Mouse (Mus musculus) erythroblast, embryonic 14.5 days (primary cell): ENCODE data around the gene Mt3. TPM values are rescaled to one million over a fixed set of nuclear protein-coding genes. Genes with fewer than 3 reads are reported as not detected.

Experiments
- H3K27me3 ChIP-seq: 2 replicates; pipeline ENCODE4 v1.6.1; 2012; ENCODE audit warnings: inconsistent platforms; ENCODE audit not compliant: control insufficient read depth
- H3K36me3 ChIP-seq: 2 replicates; pipeline ENCODE4 v1.6.1; 2012; ENCODE audit warnings: mild to moderate bottlenecking, inconsistent platforms; ENCODE audit not compliant: control insufficient read depth
- H3K4me1 ChIP-seq: 2 replicates; pipeline ENCODE4 v1.6.1; 2012; ENCODE audit warnings: inconsistent platforms; ENCODE audit not compliant: control insufficient read depth
- H3K4me3 ChIP-seq: replicated peaks from 2 replicates; pipeline ENCODE3; 2012; ENCODE audit warnings: moderate library complexity, mild to moderate bottlenecking, inconsistent platforms
- H3K9me3 ChIP-seq: 2 replicates; pipeline ENCODE4 v1.6.1; 2012; ENCODE audit warnings: low read length, inconsistent platforms, mixed read lengths; ENCODE audit not compliant: control insufficient read depth
- GATA1 ChIP-seq: IDR thresholded peaks from 2 replicates; pipeline ENCODE4 v1.6.1; 2012; ENCODE audit warnings: low read length, inconsistent platforms, mixed read lengths
- TAL1 ChIP-seq: IDR thresholded peaks from 3 replicates; pipeline ENCODE4 v1.6.1; 2012; ENCODE audit warnings: low read length, inconsistent platforms, mixed read lengths
- polyA plus RNA-seq: library from polyadenylated mRNA; stranded (reverse); fragments of >175 nt; gene quantifications from 2 replicates; pipeline ENCODE4 v1.2.3, GENCODE M21; 2012

The Mt3 gene
- polyA plus RNA-seq: not detected in 2 replicates

GRCm38 (mm10) chr8:94152513-94153300 lies at the start of gene Mt3:
Gene Mt3 (plus strand): TSS chr8:94152607.
- peaks cover 69% of the 10 kb centered on the region for H3K27me3 ChIP-seq
- no peaks in the 10 kb centered on the region for H3K36me3 ChIP-seq
- H3K4me1 ChIP-seq: peaks cover 54% of the 10 kb centered on the region
- TF ChIP-seq GATA1 (no peak), TAL1 (no peak)
- no peaks in the 10 kb centered on the region for H3K9me3 ChIP-seq
- H3K4me3 ChIP-seq: no peak within 1 kb of the TSS

- no peaks in the 10 kb centered on the region for H3K9me3 ChIP-seq
These were observed 48.3 kb upstream of the Mt3 start for GRCm38 (mm10) chr8:94104146-94104545.

GRCm38 (mm10) chr8:94107871-94108270 lies 44.5 kb upstream of the Mt3 start:
- Histone ChIP-seq H3K4me3 (no peak overlapping the region), H3K9me3 (no peaks in the 10 kb centered on the region), H3K27me3 (peaks cover 8% of the 10 kb centered on the region), H3K36me3 (no peaks in the 10 kb centered on the region), H3K4me1 (peaks cover 70% of the 10 kb centered on the region)
- TF ChIP-seq TAL1: no peak
- TF ChIP-seq GATA1: no peak

More at GRCm38 (mm10) chr8:94104146-94104545, 48.3 kb upstream of the Mt3 start:
- H3K4me1 ChIP-seq: peaks cover 43% of the 10 kb centered on the region
- TF ChIP-seq GATA1 (no peak), TAL1 (no peak)
- no peaks in the 10 kb centered on the region for H3K36me3 ChIP-seq
- H3K4me3 ChIP-seq: no peak overlapping the region
- H3K27me3 ChIP-seq: peaks cover 39% of the 10 kb centered on the region

GRCm38 (mm10) chr8:94109396-94109795 lies 43.0 kb upstream of the Mt3 start:
- Histone ChIP-seq H3K36me3 (no peaks in the 10 kb centered on the region), H3K4me1 (peaks cover 77% of the 10 kb centered on the region), H3K27me3 (no peaks in the 10 kb centered on the region), H3K4me3 (peak overlapping the region; percentile 53), H3K9me3 (no peaks in the 10 kb centered on the region)
- TF ChIP-seq TAL1: peak; percentile 80
- peak; percentile 80 for TF ChIP-seq GATA1

GRCm38 (mm10) chr8:94109835-94110234 lies 42.6 kb upstream of the Mt3 start:
- H3K36me3 ChIP-seq: no peaks in the 10 kb centered on the region
- H3K4me1 ChIP-seq: peaks cover 77% of the 10 kb centered on the region
- no peak for TF ChIP-seq TAL1
- no peak for TF ChIP-seq GATA1
- no peaks in the 10 kb centered on the region for H3K9me3 ChIP-seq
- peak overlapping the region; percentile 53 for H3K4me3 ChIP-seq
- no peaks in the 10 kb centered on the region for H3K27me3 ChIP-seq

- Histone ChIP-seq H3K4me1 (peaks cover 74% of the 10 kb centered on the region), H3K4me3 (peak overlapping the region; percentile 27), H3K36me3 (no peaks in the 10 kb centered on the region), H3K9me3 (no peaks in the 10 kb centered on the region), H3K27me3 (no peaks in the 10 kb centered on the region)
- TF ChIP-seq GATA1: no peak
- TF ChIP-seq TAL1: no peak
These were observed 41.8 kb upstream of the Mt3 start for GRCm38 (mm10) chr8:94110526-94111177.

- Histone ChIP-seq H3K27me3 (peaks cover 3% of the 10 kb centered on the region), H3K4me1 (peaks cover 62% of the 10 kb centered on the region), H3K36me3 (no peaks in the 10 kb centered on the region), H3K4me3 (no peak overlapping the region), H3K9me3 (no peaks in the 10 kb centered on the region)
- TF ChIP-seq TAL1: no peak
- no peak for TF ChIP-seq GATA1
These were observed 39.0 kb upstream of the Mt3 start for GRCm38 (mm10) chr8:94113435-94113834.

- no peaks in the 10 kb centered on the region for H3K36me3 ChIP-seq
- peaks cover 62% of the 10 kb centered on the region for H3K4me1 ChIP-seq
- TF ChIP-seq GATA1: no peak
- no peak for TF ChIP-seq TAL1
- no peaks in the 10 kb centered on the region for H3K9me3 ChIP-seq
- no peak overlapping the region for H3K4me3 ChIP-seq
- peaks cover 3% of the 10 kb centered on the region for H3K27me3 ChIP-seq
These were observed 38.4 kb upstream of the Mt3 start for GRCm38 (mm10) chr8:94113972-94114371.

- Histone ChIP-seq H3K27me3 (peaks cover 13% of the 10 kb centered on the region), H3K9me3 (no peaks in the 10 kb centered on the region), H3K4me1 (peaks cover 33% of the 10 kb centered on the region), H3K4me3 (no peak overlapping the region), H3K36me3 (no peaks in the 10 kb centered on the region)
- TF ChIP-seq GATA1 (peak; percentile 33; the same call in 1 of the 2 replicates), TAL1 (peak; percentile 67)
These were observed 33.5 kb upstream of the Mt3 start for GRCm38 (mm10) chr8:94118776-94119430.
